9 mouse cellular contexts compared by ENCODE assay signal in the genomic region with DNA sequence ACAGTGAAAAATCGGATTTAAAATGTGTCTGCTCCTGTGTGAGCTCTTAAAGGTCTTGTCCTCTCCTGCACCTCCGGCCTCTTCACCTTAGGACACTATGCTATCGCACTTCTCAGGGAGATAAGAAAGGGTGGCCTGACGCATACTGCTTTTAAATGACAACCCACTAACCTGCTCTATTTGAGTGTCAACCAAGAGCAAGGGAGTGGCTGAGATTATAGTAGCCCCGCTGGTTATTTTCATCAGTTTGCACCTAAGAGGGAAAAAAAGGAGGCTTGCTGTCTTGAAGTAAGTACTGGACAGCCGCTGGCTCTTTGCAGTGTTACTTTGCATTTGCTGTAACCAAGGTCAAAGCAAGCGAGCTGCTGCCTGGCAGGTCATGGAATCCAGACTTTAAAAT. TPM values are rescaled to one million over a fixed set of nuclear protein-coding genes. Genes with fewer than 3 reads are reported as not detected.
DNase-seq lines count a peak whose midpoint lies in the region; ATAC-seq and TF ChIP-seq lines count a peak whose summit lies in the region.
"Had no signal": no experiment of that assay in that cellular context is flagged by ENCODE, and none has a peak within 500 bp of the region (broad histone marks: within the 10 kb centered on the region; RNA-seq: fewer than 3 reads in every experiment).

No protein-coding gene starts in this region.

- H3K4me2 ChIP-seq in kidney, postnatal 0 days (ENCODE audit: low read length), result peak overlapping the region; percentile 76
- H3K4me2 ChIP-seq in embryonic facial prominence, embryonic 14.5 days (ENCODE audit: low read depth, low read length), result peak overlapping the region; percentile 90
- peak overlapping the region; percentile 95 for H3K4me2 ChIP-seq in intestine, embryonic 15.5 days (replicated peaks)
- H3K4me2 ChIP-seq in neural tube, embryonic 12.5 days (replicated peaks), result peak overlapping the region; percentile 88

- 77% methylated on average over 7 of the region's 7 CpGs for WGBS in kidney, postnatal 0 days
- WGBS in embryonic facial prominence, embryonic 14.5 days, result 84% methylated on average over 7 of the region's 7 CpGs
- 60% methylated on average over 7 of the region's 7 CpGs for WGBS in intestine, embryonic 15.5 days
- 85% methylated on average over 7 of the region's 7 CpGs for WGBS in neural tube, embryonic 12.5 days

- no peak for TF ChIP-seq CTCF in kidney, postnatal 0 days (IDR thresholded peaks at IDR 0.05; ENCODE audit: low read depth)

- H3K9ac ChIP-seq in kidney, postnatal 0 days (ENCODE audit: low read depth, low read length), result no peak overlapping the region
- no peak overlapping the region for H3K9ac ChIP-seq in embryonic facial prominence, embryonic 14.5 days (ENCODE audit: low read depth, low read length)
- no peak overlapping the region for H3K9ac ChIP-seq in intestine, embryonic 15.5 days
- peak overlapping the region; percentile 76; the same call in 1 of the 2 replicates for H3K9ac ChIP-seq in neural tube, embryonic 12.5 days

- peak overlapping the region; percentile 97; the same call in 1 of the 2 replicates for H3K27ac ChIP-seq in kidney, postnatal 0 days
- no peak overlapping the region for H3K27ac ChIP-seq in embryonic facial prominence, embryonic 14.5 days (replicated peaks; ENCODE audit: low read depth, low read length)
- no peak overlapping the region for H3K27ac ChIP-seq in intestine, embryonic 15.5 days
- H3K27ac ChIP-seq in neural tube, embryonic 12.5 days, result no peak overlapping the region

- no peaks in the 10 kb centered on the region for H3K27me3 ChIP-seq in kidney, postnatal 0 days (ENCODE audit: insufficient read depth, low read length)
- H3K27me3 ChIP-seq in embryonic facial prominence, embryonic 14.5 days (replicated peaks; ENCODE audit: control insufficient read depth, insufficient read depth, low read length), result no peaks in the 10 kb centered on the region
- no peaks in the 10 kb centered on the region for H3K27me3 ChIP-seq in intestine, embryonic 15.5 days (replicated peaks)
- no peaks in the 10 kb centered on the region for H3K27me3 ChIP-seq in neural tube, embryonic 12.5 days (replicated peaks)

- no peak for ATAC-seq in kidney, postnatal 0 days (replicated peaks; ENCODE audit: low FRiP score, low read depth)
- no peak for ATAC-seq in embryonic facial prominence, embryonic 14.5 days (ENCODE audit: low read depth)
- no peak for ATAC-seq in intestine, embryonic 15.5 days
- ATAC-seq in neural tube, embryonic 12.5 days (ENCODE audit: low FRiP score, low read depth), result no peak

- intact Hi-C loops in gastrocnemius, postnatal 36 days (cut with DNase I), result no loop called here

- H3K4me3 ChIP-seq in kidney, postnatal 0 days (replicated peaks; ENCODE audit: low read depth, low read length), result peak overlapping the region; percentile 85
- peak overlapping the region; percentile 87 for H3K4me3 ChIP-seq in embryonic facial prominence, embryonic 14.5 days (ENCODE audit: low read depth, low read length)
- H3K4me3 ChIP-seq in intestine, embryonic 15.5 days (replicated peaks), result peak overlapping the region; percentile 80
- peak overlapping the region; percentile 76 for H3K4me3 ChIP-seq in neural tube, embryonic 12.5 days

- no peaks in the 10 kb centered on the region for H3K9me3 ChIP-seq in kidney, postnatal 0 days (replicated peaks; ENCODE audit: low read length)
- no peaks in the 10 kb centered on the region for H3K9me3 ChIP-seq in embryonic facial prominence, embryonic 14.5 days (ENCODE audit: control insufficient read depth, low read length)
- no peaks in the 10 kb centered on the region for H3K9me3 ChIP-seq in intestine, embryonic 15.5 days
- no peaks in the 10 kb centered on the region for H3K9me3 ChIP-seq in neural tube, embryonic 12.5 days

- H3K36me3 ChIP-seq in kidney, postnatal 0 days (ENCODE audit: insufficient read depth, low read length), result 0 out of 2 replicates have a peak, but pooled peaks cover 3% of the 10 kb centered on the region
- H3K36me3 ChIP-seq in embryonic facial prominence, embryonic 14.5 days (ENCODE audit: control insufficient read depth, insufficient read depth, low read length), result no peaks in the 10 kb centered on the region
- no peaks in the 10 kb centered on the region for H3K36me3 ChIP-seq in intestine, embryonic 15.5 days
- H3K36me3 ChIP-seq in neural tube, embryonic 12.5 days, result no peaks in the 10 kb centered on the region

- peaks cover 4% of the 10 kb centered on the region; the same call in 1 of the 2 replicates for H3K4me1 ChIP-seq in kidney, postnatal 0 days (replicated peaks; ENCODE audit: insufficient read depth, low read length)
- H3K4me1 ChIP-seq in embryonic facial prominence, embryonic 14.5 days (ENCODE audit: control insufficient read depth, insufficient read depth, low read length), result no peaks in the 10 kb centered on the region
- H3K4me1 ChIP-seq in intestine, embryonic 15.5 days (replicated peaks), result peaks cover 15% of the 10 kb centered on the region
- H3K4me1 ChIP-seq in neural tube, embryonic 12.5 days, result peaks cover 17% of the 10 kb centered on the region

- no peak for DNase-seq in kidney, postnatal 0 days (ENCODE audit: low spot score)
- DNase-seq in kidney, postnatal 4 days, result no peak
- DNase-seq in embryonic facial prominence, embryonic 14.5 days (ENCODE audit: low spot score), result no peak
- no peak for DNase-seq in gastrocnemius, adult 18-20 months (ENCODE audit: low spot score)
- DNase-seq in right cerebral cortex, adult 18-20 months, result no peak
- DNase-seq in gastrocnemius, postnatal 36 days, result no peak
- DNase-seq: lung, adult 2 months had no signal

RNA-seq across cellular contexts. Expression of a gene that starts 0.6 kb away (rescaled TPM):
- polyA plus RNA-seq in kidney, postnatal 0 days (2015; fragmentation: Nextera tagmentation; extraction: Ambion mirVana), result 42.4 and 46.1 TPM in 2 replicates
- polyA plus RNA-seq in embryonic facial prominence, embryonic 14.5 days (2014; fragmentation: Nextera tagmentation; extraction: Ambion mirVana), result 29.7 and 31.3 TPM in 2 replicates
- polyA plus RNA-seq in intestine, embryonic 15.5 days (2015; fragmentation: Nextera tagmentation; extraction: Ambion mirVana), result 35.3 and 37.1 TPM in 2 replicates
- polyA plus RNA-seq in neural tube, embryonic 12.5 days (2016; fragmentation: Nextera tagmentation; extraction: Ambion mirVana), result 17.2 and 17.7 TPM in 2 replicates
- 10 to 100 TPM; 55.6 to 56.4 TPM for total RNA-seq in gastrocnemius, adult 18-20 months (2021)
- total RNA-seq in gastrocnemius, postnatal 36 days (2021), result 10 to 100 TPM; 46.3 to 50.1 TPM
